Mouse (Mus musculus) layer of hippocampus, postnatal 25 days (tissue): Measurements from ENCODE around the gene 1700017B05Rik. TPM values are rescaled to one million over a fixed set of nuclear protein-coding genes. Genes with fewer than 3 reads are reported as not detected.

ENCODE experiments used
- DNase-seq, 2 experiments: peaks; one replicate each; pipeline ENCODE4 v3.0.0; 2022; ENCODE audit warnings: mixed read lengths in 2 of 2, low spot score in 1 of 2; ENCODE audit errors: extremely low spot score in 1 of 2
- total RNA-seq, 2 experiments: library from RNA; stranded (reverse); gene quantifications; 2 replicates each; pipeline ENCODE4 v1.2.3; 2021

The 1700017B05Rik gene
- total RNA-seq, 2 experiments from 2014 or later = 27.1 to 28.9 TPM

DNA sequence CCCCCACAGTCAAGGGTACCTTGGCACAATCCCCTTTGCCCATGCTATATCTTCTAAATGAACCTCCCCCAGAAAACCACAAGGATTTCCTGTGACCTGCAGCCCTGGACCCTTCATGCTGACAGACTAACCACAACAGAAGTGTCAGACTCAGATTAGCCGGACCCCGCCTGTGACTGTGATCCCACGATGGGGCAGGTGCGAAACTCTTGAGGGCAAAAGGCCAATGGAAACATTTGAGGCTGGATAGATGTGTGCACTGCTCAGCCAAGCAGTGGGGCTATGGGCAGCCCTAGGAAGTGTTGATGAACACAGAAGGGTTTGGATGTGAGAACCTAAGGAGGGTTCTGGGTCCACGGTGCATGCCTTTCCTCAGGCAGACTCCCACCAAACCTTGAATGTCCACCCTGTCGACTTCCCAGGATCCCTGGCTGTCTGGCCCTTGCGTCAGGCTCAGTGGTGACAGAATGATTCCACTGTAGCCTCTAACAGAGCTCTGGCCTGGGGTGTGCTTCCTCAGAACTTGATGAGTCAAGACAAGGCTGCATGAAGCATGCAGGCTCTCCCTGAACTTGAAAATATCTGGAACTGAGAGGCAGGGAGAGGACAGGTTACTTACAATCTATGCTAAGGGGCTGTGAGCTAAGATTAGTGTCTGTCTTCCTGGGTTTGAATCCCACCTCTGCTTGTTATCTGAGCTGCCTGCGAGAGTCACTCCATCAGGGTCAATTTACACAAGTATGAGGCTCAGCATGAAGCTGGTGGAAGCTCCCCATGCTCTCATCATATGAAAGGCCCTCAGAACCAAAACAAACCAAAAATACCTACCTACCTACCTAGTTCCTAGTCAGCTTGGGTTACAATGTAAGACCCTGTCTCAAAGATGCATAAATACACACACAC, 10.7 kb upstream of the 1700017B05Rik start:
- no peak for DNase-seq

DNA sequence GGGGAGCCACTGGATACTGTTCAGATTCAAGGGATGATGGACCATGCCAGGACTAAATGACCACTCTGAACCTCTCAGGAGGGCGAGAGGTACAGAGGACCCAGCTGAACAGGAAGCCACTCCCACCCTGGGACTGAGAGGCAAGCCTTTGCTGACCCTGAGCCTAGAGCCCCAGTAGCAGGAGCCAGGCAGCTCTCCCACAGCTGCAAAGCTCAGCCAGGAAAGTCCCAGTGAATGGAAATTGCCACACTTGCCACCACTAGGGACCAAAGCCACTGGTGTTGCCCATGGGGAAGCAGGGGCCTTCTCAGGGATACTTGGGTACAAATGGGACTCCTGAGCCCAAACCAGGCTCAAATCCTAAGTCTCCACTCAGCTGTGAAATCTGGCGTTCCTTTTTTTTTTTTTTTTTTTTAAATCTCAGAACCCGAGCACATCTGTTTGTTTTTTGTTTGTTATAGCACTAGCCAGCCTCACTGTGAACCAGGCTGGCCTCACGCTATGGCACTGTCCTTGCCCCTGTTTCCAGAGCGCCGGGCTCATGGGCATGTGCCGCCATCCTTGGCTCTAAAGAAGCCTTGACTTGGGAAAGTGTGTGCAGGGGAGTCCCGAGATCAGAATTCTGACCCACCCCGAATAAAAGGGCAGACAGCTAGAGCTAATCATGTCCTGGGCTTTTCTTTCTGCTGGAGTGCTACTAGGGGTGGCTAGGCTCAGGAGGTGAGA, 9.6 kb upstream of the 1700017B05Rik start:
- no peak for DNase-seq

DNA sequence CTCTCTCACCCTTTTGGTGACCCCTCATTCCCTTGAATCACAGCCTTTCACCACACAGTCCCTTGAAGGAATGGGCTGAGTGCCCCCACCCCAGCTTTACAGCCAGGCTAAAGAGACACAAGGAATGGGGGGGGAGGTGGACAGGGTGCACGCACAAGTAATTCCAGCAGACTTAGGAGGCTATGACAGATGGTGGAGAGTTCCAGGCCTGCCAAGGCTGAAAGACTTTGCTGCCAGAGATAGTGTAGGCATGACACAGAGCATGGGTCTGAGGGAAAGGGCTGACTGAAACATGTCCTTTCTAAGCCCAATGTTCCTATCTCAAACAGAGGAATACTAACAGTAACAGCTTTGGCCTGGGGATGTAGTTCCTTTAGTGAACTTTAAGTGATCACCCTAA, 8.7 kb upstream of the 1700017B05Rik start:
- no peak for DNase-seq

DNA sequence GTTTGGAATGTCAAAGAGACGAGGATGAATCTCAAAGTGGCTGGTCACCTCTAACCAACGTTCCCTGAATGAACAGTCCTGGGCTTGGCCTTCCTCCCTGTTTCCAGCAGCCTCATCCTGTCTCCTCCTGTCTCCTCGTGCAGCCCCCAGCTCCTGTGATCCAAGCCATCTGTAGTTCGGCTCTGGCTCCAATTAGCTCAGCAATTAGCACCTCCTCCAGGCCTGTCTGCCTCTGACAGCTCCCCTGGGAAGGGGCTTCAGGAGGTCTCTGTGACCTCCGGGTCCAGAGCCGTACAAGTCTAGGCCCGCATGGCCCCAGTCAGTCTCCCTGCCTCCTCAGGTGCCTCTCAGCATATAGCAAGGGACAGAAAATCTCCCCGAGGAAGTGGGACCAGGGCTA, 8.0 kb upstream of the 1700017B05Rik start:
- DNase-seq = peak in 1 of 2 experiments; percentile 39

- DNase-seq = no peak
These were observed 7.0 kb upstream of the 1700017B05Rik start for GRCm38 (mm10) chr9:57269384-57269783.

DNA sequence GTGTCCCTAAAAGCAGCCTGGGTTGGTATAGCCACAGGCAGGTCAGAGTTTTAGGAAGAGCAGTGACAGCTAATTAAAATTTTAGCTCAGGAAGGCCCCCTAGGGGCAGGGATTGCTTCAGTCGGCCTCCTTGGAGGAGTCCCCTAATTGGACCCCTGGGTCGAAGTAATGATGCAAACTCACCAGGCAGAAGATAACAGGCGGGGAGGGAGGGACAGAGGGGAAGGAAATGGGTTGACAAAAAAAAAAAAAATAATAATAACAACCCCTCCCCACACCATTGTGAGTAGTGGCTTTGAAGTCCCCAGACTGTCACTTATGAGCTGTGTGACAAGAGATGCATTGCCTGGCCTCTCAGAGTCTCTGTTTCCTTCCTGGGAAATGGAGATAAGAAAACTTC, 6.2 kb upstream of the 1700017B05Rik start:
- no peak for DNase-seq

GRCm38 (mm10) chr9:57268078-57268477, 5.7 kb upstream of the 1700017B05Rik start:
- DNase-seq = no peak

GRCm38 (mm10) chr9:57267421-57267820, 5.0 kb upstream of the 1700017B05Rik start:
- no peak for DNase-seq

DNA sequence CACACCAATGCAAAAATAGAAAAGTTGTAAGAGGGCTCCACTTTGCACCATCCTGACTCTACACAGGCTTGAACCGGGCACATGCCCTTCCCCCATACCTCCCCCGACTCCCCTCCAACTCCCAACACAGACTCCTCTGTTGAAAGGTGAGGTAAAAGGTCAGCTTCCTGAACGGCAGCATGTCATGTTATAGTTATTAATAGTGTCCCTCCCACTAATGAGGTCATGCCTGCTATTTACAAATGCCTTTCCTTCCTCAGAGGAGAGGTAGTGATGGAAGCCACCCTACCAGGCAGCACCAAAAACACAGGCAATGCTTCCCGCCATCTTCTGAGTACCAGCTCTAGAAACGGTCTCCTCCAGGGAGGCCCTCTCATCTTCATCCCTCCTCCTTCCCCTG, 2.7 kb upstream of the 1700017B05Rik start:
- DNase-seq = no peak

GRCm38 (mm10) chr9:57262795-57263684, 628 bp upstream of the 1700017B05Rik start:
- no peak for DNase-seq

DNA sequence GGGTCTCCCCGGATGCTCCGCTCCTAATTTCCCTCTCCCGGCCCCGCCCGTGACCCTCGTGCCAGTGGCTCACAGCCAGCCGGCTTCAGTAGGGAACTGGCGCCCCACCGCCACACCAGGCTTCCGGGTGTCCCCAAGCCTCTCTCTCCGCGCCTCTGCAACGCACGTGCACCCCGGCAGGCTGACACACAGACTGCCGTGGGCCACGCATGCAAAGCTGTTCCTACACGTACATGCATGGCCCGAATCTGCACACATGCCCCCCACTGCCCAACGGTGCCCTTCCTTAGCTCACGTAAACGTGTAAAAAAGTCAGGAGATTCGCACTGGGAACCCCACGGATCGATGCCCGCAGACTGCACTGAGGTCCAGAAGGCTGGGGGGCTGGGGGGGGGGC, 898 bp downstream of the 1700017B05Rik start:
- peak; percentile 42 to 50 for DNase-seq

DNA sequence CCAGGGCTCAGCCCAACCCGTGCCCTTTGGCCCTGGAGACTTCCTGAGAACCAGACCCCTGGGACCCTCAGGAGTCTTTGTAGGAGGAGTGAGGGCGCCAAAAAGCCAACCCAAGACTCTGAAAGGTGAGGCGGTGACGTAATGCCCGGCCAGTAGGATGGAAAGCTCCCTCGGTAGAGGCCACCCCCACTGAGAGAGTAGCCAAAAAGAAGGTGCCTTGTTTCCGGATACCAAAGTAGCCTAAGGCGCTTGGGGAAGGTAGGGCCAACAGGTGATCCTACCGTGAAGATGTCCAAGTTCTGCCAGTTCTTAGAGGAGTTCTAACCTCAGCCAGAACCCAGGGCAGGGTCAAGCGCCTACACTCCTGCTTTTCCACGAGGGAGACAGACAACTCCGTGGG, 1.5 kb downstream of the 1700017B05Rik start:
- no peak for DNase-seq

DNA sequence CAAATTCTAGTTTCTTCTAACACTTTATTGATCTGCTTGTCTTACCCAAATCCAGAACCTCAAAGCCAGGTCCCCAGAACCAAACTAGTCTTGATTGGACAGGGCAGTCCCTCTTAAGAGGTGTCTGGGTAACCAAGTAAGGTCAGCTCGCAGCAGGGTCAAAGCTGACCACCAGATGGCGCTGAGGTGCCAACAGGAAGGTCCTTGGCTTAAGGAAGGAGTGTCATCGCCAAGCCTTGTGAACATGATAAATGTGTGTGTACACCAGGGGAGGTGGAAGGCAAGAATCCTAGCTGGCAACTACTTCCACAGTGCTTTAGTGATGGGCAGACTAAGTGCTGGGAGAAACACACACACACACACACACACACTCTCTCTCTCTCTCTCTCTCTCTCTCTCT, 2.7 kb downstream of the 1700017B05Rik start:
- peak; percentile 84 to 96 for DNase-seq

DNA sequence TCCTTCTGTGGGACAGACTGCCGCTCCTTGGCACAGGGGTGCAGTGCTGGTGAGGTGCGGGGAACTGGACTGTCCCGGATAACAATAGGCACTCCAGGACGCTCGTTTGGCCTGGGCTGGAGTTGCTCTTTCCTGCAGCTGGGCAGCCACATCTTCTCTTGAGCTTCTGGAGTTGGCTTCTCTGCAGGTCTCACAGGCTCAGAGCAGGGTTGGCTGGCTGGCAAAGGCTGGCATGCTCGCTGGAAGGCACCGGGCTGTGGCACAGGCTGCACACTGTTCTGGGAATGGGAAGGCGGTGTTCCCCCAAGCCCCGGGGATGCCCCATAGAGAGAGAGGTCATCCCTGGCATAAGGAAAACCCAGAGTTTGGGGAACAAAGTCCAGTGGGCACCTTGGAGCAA, 4.8 kb downstream of the 1700017B05Rik start:
- DNase-seq = peak in 1 of 2 experiments; percentile 27

DNA sequence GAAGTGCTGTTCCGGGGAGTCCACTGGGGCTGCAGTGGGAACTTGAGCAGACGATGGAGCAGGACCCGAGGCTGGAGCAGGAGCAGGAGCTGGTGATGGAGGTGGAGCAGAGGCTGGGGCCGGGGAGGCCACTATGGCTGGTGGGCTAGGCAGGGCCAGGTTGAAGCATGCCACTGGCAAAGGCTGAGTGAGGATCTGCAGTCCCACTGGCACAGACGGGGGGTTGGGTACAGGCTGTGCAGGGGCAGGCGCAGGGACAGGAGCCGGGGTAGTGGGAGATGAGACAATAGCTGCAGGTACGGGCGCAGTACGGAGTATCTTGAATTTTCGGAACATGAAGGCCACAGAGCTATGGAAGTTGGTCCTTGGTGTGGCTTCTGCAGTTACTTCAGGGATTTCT, 5.6 kb downstream of the 1700017B05Rik start:
- DNase-seq = no peak

DNA sequence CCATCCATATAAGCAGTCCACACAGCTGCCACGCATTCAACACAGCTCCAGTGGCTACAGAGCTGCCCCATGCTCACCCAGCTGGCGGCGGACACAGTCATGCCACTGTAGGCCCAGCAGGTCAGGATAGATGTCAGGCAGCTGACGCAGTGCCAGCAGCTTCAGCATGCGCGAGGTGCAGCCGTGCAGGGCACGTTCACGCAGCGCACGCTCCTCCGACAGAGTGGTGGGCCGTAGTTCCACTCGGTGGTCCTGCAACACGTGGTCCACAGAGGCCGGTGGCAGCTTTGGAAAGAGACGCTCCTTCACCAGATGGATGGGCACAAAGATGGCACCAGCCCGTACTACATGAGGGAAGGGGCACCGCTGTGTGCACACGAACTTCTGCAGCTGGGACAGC, 6.1 kb downstream of the 1700017B05Rik start:
- DNase-seq = no peak

DNA sequence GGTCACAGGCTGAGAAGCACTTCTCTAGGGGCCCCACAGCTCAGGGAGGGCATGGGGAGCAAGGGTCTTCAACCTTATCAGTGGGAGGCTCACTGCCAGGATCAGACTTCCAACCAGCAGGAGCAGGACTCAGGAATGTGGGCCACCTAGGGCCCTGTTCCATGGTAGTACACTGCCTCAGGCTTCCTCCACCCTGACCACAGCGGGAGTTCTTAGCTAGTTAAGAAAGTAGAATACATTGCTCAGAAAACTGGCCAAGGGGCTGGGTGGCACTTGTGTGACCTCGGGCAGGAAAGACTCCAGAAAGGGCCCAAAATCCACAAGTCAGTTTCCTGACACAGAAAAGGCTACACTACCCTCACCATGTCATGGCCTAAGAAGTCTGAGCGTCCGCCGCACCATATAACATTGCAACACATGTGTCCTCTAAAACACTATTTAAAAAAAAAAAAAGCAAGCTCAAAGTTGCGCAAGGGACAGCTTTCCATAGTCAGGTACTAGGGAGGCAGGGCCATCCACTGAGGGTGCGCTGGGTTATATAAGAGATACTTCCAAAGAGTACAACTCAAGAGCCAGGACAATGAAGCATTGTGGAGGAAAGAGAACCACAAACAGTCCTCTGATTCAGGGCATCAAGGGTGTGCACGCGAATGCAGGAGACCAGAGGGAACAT, 7.5 kb downstream of the 1700017B05Rik start:
- no peak for DNase-seq

DNA sequence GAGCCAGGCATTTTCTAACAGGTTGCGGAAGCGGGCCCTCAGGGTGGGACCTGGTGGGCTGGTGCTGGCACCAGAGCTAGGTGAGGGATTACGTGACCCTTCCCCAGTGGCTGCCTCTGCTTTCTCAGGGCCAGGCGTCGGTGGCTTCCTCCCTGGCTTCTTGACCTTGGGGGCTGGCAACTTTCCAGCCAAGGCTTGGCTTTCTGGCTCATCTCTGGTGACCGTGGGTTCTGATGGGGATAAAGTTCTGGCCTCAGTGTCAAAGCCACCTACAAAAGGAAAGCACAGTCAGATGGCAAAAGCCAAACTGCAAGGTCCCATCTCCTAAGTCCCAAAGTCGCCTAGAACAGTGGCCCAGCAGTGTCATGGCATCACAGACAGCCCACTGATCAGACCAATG, 8.4 kb downstream of the 1700017B05Rik start:
- no peak for DNase-seq

- no peak for DNase-seq
These were observed 11.3 kb downstream of the 1700017B05Rik start for GRCm38 (mm10) chr9:57251139-57251538.

DNA sequence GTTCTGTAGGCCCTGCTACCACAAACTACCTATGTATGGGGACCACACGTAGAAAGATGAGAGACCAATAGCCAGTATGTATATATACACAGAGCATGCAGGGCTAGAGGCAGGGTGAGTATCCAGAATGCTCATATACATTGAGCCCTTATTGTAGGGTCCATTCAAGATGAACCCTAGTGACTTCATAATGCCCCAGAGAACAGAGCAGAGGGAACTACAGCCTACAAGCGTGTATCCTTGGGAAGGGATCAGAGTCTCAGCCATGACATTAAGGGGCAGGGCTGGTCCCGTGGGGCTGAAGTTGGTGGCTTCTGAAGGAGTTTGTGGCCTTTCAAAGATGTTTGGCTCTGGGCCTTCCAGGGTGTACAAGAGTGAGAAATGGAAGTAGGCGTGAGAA, 12.4 kb downstream of the 1700017B05Rik start:
- no peak for DNase-seq
